Mouse (Mus musculus) erythroblast, embryonic 14.5 days (primary cell): Measurements from ENCODE around the gene Zkscan16.

Experiments used
- GATA1 ChIP-seq: IDR thresholded peaks from 2 replicates; pipeline ENCODE4 v1.6.1; 2012; ENCODE audit warnings: low read length, inconsistent platforms, mixed read lengths
- TAL1 ChIP-seq: IDR thresholded peaks from 3 replicates; pipeline ENCODE4 v1.6.1; 2012; ENCODE audit warnings: low read length, inconsistent platforms, mixed read lengths

DNA sequence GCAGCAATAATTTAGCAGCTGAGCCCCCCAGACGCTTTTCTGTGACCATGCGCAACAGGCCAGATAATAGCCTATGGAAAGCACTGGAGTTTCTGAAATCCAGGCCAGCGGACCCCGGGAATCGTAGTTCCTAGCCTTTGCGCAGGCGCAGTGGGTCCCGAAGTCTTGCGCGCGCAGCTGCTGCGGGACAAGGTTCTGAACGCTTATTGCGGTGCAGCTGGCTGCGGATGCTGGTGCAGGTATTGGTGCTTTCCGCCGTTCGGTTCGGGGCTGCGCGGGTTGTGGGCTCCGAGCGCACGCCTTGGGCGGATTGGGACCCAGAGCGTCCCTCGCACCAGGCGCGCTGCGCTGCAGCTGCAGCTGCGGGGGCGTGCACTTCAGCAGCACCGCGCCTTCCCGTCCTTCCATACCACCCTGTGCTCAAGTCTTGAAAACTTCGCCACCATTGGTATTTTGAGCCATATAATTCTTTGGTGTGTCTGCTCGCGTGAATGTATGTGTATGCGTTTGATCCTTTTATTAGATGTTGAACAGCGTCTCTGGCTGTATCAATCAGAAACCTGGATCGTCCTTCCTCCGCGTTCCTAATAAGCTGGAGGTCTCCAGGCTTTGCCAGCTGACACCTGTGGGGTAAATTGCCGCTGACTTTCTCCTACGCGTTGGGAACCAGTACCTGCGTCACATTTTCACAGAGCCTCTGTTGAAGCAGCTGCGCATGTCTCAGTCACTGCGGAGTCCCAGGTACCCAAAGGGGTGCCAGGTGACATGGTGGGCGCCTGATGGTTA lies at the start of gene Zkscan16:
- TF ChIP-seq TAL1 (no peak), GATA1 (no peak)
